Mouse (Mus musculus) embryonic facial prominence, embryonic 15.5 days (tissue): ENCODE measurements around the gene Epp13. TPM values are rescaled to one million over a fixed set of nuclear protein-coding genes. Genes with fewer than 3 reads are reported as not detected.
"Not testable (repeated sequence)": the region's sequence is repeated elsewhere in the genome, so short reads cannot be mapped to it uniquely, and the experiment has no call there.

Experiments
- ATAC-seq: fragments of 200-750 bp; cut with Nextera tagmentation; 2 replicates; pipeline ENCODE4 v1.8.0; 2017; ENCODE audit warnings: low read depth, moderate TSS enrichment; ENCODE audit not compliant: insufficient number of reproducible peaks, low FRiP score, low TSS enrichment
- H3K27ac ChIP-seq: fragments of 300-500 bp; sonication (generic); replicated peaks from 2 replicates; pipeline ENCODE4 v1.5.1; 2015; ENCODE audit warnings: mild to moderate bottlenecking, inconsistent platforms
- H3K27me3 ChIP-seq: fragments of 300-500 bp; sonication (generic); 2 replicates; pipeline ENCODE4 v1.6.1; 2015; ENCODE audit warnings: inconsistent platforms
- H3K36me3 ChIP-seq: fragments of 300-500 bp; sonication (generic); 2 replicates; pipeline ENCODE4 v1.6.1; 2015; ENCODE audit warnings: mild to moderate bottlenecking, inconsistent platforms
- H3K4me1 ChIP-seq: fragments of 300-500 bp; sonication (generic); 2 replicates; pipeline ENCODE4 v1.6.1; 2015; ENCODE audit warnings: inconsistent platforms
- H3K4me2 ChIP-seq: fragments of 300-500 bp; sonication (generic); replicated peaks from 2 replicates; pipeline ENCODE4 v1.6.1; 2015; ENCODE audit warnings: mild to moderate bottlenecking, inconsistent platforms
- H3K4me3 ChIP-seq: fragments of 300-500 bp; sonication (generic); replicated peaks from 2 replicates; pipeline ENCODE4 v1.5.1; 2015; ENCODE audit warnings: mild to moderate bottlenecking, inconsistent platforms
- H3K9ac ChIP-seq: fragments of 300-500 bp; sonication (generic); 2 replicates; pipeline ENCODE4 v1.6.1; 2015; ENCODE audit warnings: inconsistent platforms
- H3K9me3 ChIP-seq: fragments of 300-500 bp; sonication (generic); replicated peaks from 2 replicates; pipeline ENCODE4 v1.6.1; 2016; ENCODE audit warnings: inconsistent platforms
- WGBS: fragments of 180-500 bp; shearing (Covaris S2); methylation state at CpG from one replicate; pipeline ENCODE4 v1.1.7; 2015; 5-methylcytosine and 5-hydroxymethylcytosine counted together
- polyA plus RNA-seq: library from polyadenylated mRNA; unstranded; fragments of >200 nt; fragmentation: Nextera tagmentation; extraction: Ambion mirVana; gene quantifications from 2 replicates; pipeline ENCODE4 v1.2.1, GENCODE M21; 2015

Gene Epp13
- polyA plus RNA-seq, 1 experiment from 2014 or later: not detected

DNA sequence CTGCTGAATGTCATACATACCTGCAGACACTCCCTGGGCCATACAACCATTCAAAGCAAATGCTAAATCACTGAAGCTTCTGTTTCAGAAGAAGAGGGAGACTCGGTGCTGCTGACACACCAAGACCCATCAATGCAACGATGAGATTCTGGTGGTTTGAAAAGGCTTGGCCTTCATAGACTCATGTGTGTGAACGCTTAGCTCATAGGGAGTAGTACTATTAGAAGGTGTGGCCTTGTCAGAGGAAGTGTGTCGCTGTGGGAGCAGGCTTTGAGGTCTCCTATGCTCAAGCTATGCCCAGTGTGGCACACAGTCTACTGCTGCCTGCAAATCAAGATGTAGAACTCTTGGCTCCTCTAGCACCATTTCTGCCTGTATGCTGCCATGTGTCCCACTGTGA, 4.9 kb downstream of the Epp13 start:
- Histone ChIP-seq H3K9me3 (no peaks in the 10 kb centered on the region), H3K4me2 (no peak overlapping the region), H3K4me3 (no peak overlapping the region), H3K27ac (no peak overlapping the region), H3K27me3 (no peaks in the 10 kb centered on the region), H3K4me1 (no peaks in the 10 kb centered on the region), H3K36me3 (no peaks in the 10 kb centered on the region), H3K9ac (no peak overlapping the region)
- 83% methylated on average over 4 of the region's 4 CpGs for WGBS
- no peak for ATAC-seq

DNA sequence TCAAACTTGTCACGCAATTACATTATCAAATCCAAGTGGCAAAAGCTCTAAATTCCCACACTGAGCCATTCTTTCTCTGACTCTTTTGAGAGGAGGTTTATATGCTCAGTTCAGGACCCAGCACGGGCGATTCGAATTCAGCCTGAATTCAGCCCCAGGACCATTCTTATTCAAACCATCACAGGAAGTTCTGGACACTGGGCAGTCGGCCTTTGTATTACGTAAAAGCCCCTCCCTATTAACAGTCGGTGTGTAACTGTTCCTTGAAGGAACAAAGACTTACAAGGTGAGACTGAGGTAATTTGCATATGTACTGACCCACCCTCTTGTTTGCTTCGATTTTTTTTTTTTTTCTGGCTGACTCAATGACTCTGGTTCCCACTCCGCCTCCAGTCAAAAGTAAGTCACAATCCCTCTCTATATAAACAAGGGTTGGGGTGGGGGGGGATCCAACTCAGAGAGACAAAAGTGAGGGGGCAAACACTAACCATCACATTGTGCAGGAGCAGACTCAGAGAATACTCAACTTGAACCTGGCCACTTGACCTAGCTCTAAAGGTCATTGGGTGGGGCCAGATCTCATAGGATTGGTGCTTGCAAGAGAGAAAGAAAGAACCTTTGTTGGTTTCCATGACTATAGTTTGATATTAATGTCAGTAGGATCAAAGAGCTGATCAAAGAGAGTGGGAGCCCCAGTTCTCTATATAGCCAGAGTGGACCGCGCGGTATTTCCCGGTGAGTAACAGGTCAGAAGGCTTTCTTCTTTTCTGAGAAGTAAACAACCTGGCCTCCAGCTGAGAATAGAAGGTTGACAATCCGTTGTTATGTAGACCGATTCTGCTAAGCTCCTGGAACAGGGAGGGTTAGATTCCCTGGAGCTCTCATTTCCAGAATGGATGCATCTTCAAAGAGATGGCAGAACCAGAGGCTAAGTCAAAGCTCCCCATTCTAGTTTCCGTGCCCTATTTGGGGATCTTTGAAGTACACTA, 6.0 kb downstream of the Epp13 start:
- H3K4me2 ChIP-seq: no peak overlapping the region
- no peak overlapping the region for H3K9ac ChIP-seq
- WGBS: 32% methylated on average over 16 of the region's 16 CpGs
- no peak for ATAC-seq
- H3K36me3 ChIP-seq: no peaks in the 10 kb centered on the region
- no peaks in the 10 kb centered on the region for H3K9me3 ChIP-seq
- no peaks in the 10 kb centered on the region for H3K27me3 ChIP-seq
- no peak overlapping the region for H3K4me3 ChIP-seq
- H3K4me1 ChIP-seq: no peaks in the 10 kb centered on the region
- H3K27ac ChIP-seq: no peak overlapping the region

DNA sequence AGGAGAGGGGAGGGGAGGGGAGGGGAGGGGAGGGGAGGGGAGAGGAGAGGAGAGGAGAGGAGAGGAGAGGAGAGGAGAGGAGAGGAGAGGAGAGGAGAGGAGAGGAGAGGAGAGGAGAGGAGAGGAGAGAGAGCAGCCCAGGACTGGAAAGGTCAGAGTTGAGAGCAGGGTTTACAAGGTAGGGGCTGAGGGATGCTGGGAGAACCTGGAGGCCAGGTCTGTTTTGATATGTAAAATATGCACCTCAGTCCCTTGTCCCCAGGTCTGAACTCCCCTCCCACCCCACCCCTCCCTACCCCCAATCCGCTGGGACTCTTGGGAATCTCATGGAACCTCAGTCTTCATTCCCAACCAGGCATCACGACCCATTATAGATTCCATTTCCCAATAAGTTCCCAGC, 7.5 kb downstream of the Epp13 start:
- not testable (repeated sequence) for H3K4me1 ChIP-seq, H3K27ac ChIP-seq, H3K36me3 ChIP-seq, H3K27me3 ChIP-seq, H3K9ac ChIP-seq, ATAC-seq, H3K9me3 ChIP-seq, H3K4me2 ChIP-seq, H3K4me3 ChIP-seq
- WGBS: 34% methylated on average over 2 of the region's 2 CpGs

DNA sequence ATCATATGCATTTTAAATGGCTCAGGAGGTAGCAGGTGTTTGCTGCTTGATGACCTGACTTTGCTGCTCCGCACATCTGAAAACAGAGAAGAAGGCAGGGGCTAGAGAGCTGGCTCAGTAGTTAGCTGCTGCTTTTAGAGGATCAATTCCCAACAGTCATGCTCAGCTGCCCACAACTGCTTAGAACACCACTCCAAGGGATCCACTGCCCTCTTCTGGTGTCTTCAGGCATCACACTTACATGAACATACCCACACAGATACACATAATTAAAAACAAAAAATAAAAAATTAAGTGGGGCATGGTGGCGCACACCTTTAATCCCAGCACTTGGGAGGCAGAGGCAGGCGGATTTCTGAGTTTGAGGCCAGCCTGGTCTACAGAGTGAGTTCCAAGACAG, 9.6 kb downstream of the Epp13 start:
- no peaks in the 10 kb centered on the region for H3K9me3 ChIP-seq
- 84% methylated on average over 3 of the region's 3 CpGs for WGBS
- no peak overlapping the region for H3K9ac ChIP-seq
- H3K27ac ChIP-seq: no peak overlapping the region
- no peak overlapping the region for H3K4me3 ChIP-seq
- H3K4me1 ChIP-seq: no peaks in the 10 kb centered on the region
- H3K36me3 ChIP-seq: no peaks in the 10 kb centered on the region
- H3K27me3 ChIP-seq: no peaks in the 10 kb centered on the region
- no peak overlapping the region for H3K4me2 ChIP-seq
- no peak for ATAC-seq

DNA sequence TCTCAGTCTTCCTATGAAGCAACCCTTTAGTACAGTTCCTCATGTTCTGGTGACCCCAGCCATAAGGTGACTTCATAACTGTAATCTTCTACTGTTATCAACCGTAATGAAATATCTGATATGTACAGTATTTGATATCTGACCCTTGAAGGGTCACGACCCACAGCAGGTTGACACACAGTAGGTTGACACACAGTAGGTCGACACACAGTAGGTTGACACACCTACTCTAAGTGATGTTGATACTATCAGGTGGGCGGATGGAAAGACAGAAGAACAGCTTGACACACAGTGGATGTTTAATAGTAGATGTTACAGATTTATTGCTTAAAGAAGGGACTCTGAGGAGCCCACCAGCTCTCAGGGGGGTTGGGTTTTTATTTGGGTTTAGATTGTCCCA, 10.5 kb downstream of the Epp13 start:
- no peaks in the 10 kb centered on the region for H3K9me3 ChIP-seq
- WGBS: 80% methylated on average over 4 of the region's 4 CpGs
- H3K27me3 ChIP-seq: no peaks in the 10 kb centered on the region

DNA sequence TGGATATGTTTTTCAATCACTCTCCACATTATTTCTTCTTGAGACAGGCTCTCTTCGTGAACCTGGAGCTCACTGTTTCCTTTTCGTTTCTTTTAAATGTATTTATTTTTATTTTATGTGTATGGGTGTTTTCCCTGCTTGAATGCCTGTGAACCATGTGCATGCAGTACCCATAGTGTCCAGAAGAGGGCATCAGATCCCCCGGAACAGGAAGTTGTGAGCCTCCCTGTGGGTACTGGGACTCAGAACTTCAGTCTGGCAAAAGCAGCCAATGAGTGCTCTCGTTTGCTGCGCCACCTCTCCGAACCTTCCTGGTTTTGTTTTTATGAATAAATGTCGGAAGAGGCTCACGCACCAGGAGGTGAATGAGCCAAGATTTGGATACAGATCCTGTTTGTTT, 13.2 kb downstream of the Epp13 start:
- no peaks in the 10 kb centered on the region for H3K4me1 ChIP-seq
- ATAC-seq: no peak
- WGBS: 53% methylated on average over 8 of the region's 8 CpGs
- no peak overlapping the region for H3K4me3 ChIP-seq
- no peak overlapping the region for H3K9ac ChIP-seq
- no peak overlapping the region for H3K4me2 ChIP-seq
- H3K9me3 ChIP-seq: no peaks in the 10 kb centered on the region
- no peaks in the 10 kb centered on the region for H3K27me3 ChIP-seq
- H3K36me3 ChIP-seq: no peaks in the 10 kb centered on the region
- no peak overlapping the region for H3K27ac ChIP-seq

More for the DNA sequence above, 10.5 kb downstream of the Epp13 start:
- H3K27ac ChIP-seq: no peak overlapping the region
- H3K4me3 ChIP-seq: no peak overlapping the region
- no peaks in the 10 kb centered on the region for H3K36me3 ChIP-seq
- H3K4me2 ChIP-seq: no peak overlapping the region
- H3K9ac ChIP-seq: no peak overlapping the region
- no peak for ATAC-seq
- H3K4me1 ChIP-seq: no peaks in the 10 kb centered on the region

DNA sequence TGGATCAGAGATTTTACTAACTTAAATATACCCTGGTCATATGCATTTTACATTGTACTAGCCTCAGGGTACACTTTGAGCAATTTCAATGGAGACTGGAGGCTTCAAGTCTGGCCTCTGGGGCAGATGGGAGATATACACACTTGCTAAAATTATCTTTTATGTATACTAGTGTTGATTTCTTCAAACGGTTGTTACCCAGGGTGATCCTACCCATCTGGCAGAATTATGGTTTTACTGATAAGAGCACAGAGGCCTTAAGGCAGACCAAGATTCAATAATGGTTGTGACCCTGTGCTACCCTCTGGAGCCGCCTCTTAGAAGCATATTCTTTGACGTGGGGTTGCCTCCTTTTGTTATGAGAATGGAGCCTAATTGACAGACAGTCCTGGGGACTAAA, 25.4 kb downstream of the Epp13 start:
- Histone ChIP-seq H3K4me1 (no peaks in the 10 kb centered on the region), H3K27me3 (no peaks in the 10 kb centered on the region), H3K9me3 (no peaks in the 10 kb centered on the region), H3K9ac (no peak overlapping the region), H3K27ac (no peak overlapping the region), H3K4me3 (no peak overlapping the region), H3K36me3 (no peaks in the 10 kb centered on the region), H3K4me2 (no peak overlapping the region)
- no peak for ATAC-seq
- WGBS: 49% methylated on average over 3 of the region's 3 CpGs

DNA sequence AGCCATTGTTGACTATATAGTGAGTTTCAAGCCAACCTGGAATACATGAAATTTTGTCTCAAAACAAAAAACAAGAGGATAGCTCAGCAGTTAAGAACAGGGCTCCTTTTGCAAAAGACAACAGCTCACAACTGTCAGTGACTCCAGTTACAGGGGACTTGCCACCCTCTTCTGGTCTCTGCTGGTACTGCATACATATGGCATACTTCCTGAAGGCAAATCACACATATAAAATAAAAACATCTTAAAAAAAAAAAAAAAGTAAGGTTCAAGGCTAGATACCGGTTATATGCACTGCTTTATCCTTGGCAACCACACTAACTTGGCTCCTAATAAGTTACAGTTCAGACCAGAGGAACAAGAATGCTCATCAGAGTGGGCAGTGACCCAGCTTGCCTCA, 30.2 kb downstream of the Epp13 start:
- Histone ChIP-seq H3K4me2 (peak overlapping the region; percentile 63), H3K9ac (no peak overlapping the region), H3K36me3 (no peaks in the 10 kb centered on the region), H3K4me3 (peak overlapping the region; percentile 63), H3K27me3 (no peaks in the 10 kb centered on the region), H3K4me1 (peaks cover 13% of the 10 kb centered on the region), H3K9me3 (no peaks in the 10 kb centered on the region), H3K27ac (peak overlapping the region; percentile 96)
- ATAC-seq: no peak
- WGBS: 0% methylated on average over 1 of the region's 1 CpGs

DNA sequence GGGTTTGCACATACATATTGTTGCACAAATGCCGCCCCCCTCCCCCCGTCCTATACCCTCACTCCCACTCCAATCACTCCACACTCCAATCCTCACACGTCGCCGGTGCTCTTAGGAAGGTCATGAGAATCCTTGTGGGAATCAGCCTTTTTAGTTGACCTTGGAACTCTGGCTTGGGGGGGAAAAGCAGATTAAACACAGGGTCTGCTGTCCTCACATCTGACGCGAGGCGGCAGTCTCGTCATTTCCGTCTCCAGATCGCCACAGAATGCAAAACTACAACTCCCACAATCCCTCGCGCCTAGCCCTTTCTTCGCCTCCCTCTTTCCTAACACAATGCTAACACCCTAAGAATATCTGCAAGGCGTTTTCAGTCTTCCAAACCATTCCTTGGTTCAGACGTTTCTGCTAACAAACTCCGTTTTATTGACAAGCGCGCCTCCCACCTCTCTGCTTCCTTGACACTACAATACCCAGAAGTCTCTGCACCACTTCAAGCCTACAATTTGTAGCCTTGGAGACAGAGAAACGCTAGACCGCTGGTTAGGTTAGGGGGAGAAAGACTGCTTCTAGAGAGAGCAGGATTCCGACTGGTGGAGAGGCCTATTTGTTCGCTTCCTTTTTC, 31.1 kb downstream of the Epp13 start:
- no peaks in the 10 kb centered on the region for H3K9me3 ChIP-seq
- H3K36me3 ChIP-seq: no peaks in the 10 kb centered on the region
- peak overlapping the region; percentile 96 for H3K27ac ChIP-seq
- peak overlapping the region; percentile 63 for H3K4me3 ChIP-seq
- no peaks in the 10 kb centered on the region for H3K27me3 ChIP-seq
- under 1% methylated on average over 23 of the region's 23 CpGs for WGBS
- peaks cover 13% of the 10 kb centered on the region for H3K4me1 ChIP-seq
- peak; percentile 67 for ATAC-seq
- H3K9ac ChIP-seq: peak overlapping the region; percentile 51
- peak overlapping the region; percentile 63 for H3K4me2 ChIP-seq

DNA sequence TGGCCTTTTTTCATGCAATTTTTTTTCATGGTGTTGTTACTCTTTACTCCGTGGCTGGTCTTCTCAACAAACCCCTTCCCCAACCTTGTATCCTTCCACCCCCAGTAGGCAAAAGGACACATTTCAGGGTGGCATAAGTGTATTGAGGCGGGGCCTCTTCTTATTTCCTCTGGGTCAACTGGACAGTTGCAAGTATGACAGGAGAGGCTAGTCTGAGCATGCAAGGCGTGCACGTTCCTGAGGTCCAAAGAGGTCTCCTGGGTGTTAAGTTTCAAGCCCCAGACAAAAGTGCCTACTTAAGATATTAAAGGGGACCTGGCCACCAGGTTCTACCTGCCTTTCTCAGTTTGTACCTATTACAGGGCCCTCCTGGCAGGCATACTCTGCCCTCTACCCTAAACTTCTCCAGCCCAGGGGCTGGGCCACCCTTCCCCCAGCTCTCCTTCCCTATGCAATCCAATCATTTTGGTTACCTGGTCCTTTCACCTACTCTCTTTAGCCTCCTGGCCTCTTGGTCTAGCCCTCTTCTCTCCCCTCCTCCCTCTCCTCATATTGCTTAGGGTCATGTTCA, 32.0 kb downstream of the Epp13 start:
- Histone ChIP-seq H3K4me3 (no peak overlapping the region), H3K9ac (no peak overlapping the region), H3K9me3 (no peaks in the 10 kb centered on the region), H3K27me3 (no peaks in the 10 kb centered on the region), H3K36me3 (no peaks in the 10 kb centered on the region), H3K27ac (no peak overlapping the region), H3K4me2 (no peak overlapping the region), H3K4me1 (peaks cover 13% of the 10 kb centered on the region)
- 83% methylated on average over 4 of the region's 4 CpGs for WGBS
- no peak for ATAC-seq

DNA sequence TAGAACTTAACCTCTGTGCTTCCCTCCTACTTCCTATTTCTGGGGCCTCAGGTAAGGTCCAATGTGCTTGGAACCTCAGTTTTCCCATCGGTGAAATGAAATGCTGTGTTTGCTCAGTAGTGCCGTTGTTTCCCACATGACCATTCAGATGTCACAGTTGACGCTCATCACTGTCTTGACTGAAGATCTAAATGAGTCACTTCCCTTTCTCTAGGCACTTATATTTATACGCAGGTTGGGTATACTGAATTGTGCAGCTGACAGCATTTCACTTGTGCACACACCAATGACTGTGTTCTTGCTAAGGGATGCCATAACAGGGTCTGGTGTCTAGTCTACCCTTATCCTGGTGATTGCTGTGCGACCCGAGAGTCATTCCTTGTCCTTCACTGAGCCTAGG, 32.9 kb downstream of the Epp13 start:
- no peak overlapping the region for H3K4me2 ChIP-seq
- 0 out of 2 replicates have a peak overlapping the region, but pooled peaks have one; percentile 56 for H3K4me3 ChIP-seq
- no peaks in the 10 kb centered on the region for H3K27me3 ChIP-seq
- WGBS: 85% methylated on average over 6 of the region's 6 CpGs
- no peaks in the 10 kb centered on the region for H3K9me3 ChIP-seq
- no peak for ATAC-seq
- peaks cover 13% of the 10 kb centered on the region for H3K4me1 ChIP-seq
- H3K36me3 ChIP-seq: no peaks in the 10 kb centered on the region
- H3K9ac ChIP-seq: no peak overlapping the region
- 0 out of 2 replicates have a peak overlapping the region, but pooled peaks have one; percentile 73 for H3K27ac ChIP-seq
